ENCODE assay signal across 8 mouse cellular contexts in genomic region chr7:67459810-67460209, GRCm38 (mm10).
DNase-seq lines count a peak whose midpoint lies in the region; ATAC-seq and TF ChIP-seq lines count a peak whose summit lies in the region.

No protein-coding gene starts in this region.

- TF ChIP-seq POLR2A in cerebellum, adult 2 months (IDR thresholded peaks at IDR 0.05; ENCODE audit: borderline replicate concordance, insufficient read depth, low read length) = no peak

- H3K4me3 ChIP-seq in layer of hippocampus, adult 2 months = no peak overlapping the region
- no peak overlapping the region for H3K4me3 ChIP-seq in cerebellum, adult 2 months (replicated peaks; ENCODE audit: insufficient read depth, low read depth, low read length)

- WGBS in cerebellum, adult 2 months = 73% methylated on average over 10 of the region's 10 CpGs

- H3K27ac ChIP-seq in layer of hippocampus, adult 2 months = peak overlapping the region; percentile 2
- H3K27ac ChIP-seq in cerebellum, adult 2 months (ENCODE audit: insufficient read depth, low read length) = no peak overlapping the region

- no peaks in the 10 kb centered on the region for H3K27me3 ChIP-seq in cerebellum, adult 2 months (ENCODE audit: control insufficient read depth, insufficient read depth, low read length)

- peak; percentile 18 for ATAC-seq in monocyte, adult 5-6 weeks (replicated peaks; ENCODE audit: insufficient number of reproducible peaks, low FRiP score, low TSS enrichment, poor library complexity, severe bottlenecking)

- H3K4me1 ChIP-seq in cerebellum, adult 2 months (ENCODE audit: control insufficient read depth, insufficient read depth, low read length) = no peaks in the 10 kb centered on the region

- DNase-seq in layer of hippocampus, adult 2 months (ENCODE audit: low spot score in 2 of 2) = peak in 1 of 2 experiments; percentile 47
- DNase-seq in layer of hippocampus, adult 9-10 months (ENCODE audit: low spot score) = no peak
- peak; percentile 66 to 89 for DNase-seq in heart, adult 18-20 months
- DNase-seq in kidney, postnatal 25 days = peak; percentile 46 to 82
- no peak for DNase-seq in cerebellum, adult 2 months
- no peak for DNase-seq in natural killer cell, adult 2 months (ENCODE audit: low spot score in 2 of 2)
- DNase-seq in c-Kit-positive CD71-positive TER-119-positive erythroid progenitor cells, embryonic 14.5 days (ENCODE audit: low spot score) = no peak

- TF ChIP-seq CTCF in layer of hippocampus, adult 2 months (conservative IDR thresholded peaks at IDR 0.05) = peak; percentile 39
- TF ChIP-seq CTCF in cerebellum, adult 2 months (IDR thresholded peaks at IDR 0.05; ENCODE audit: borderline replicate concordance, insufficient read depth, low read depth, low read length) = no peak

Comparison
In these comparisons a context has a peak if more than half of its experiments do, and no peak if none do; other contexts are left out.
1. DNase-seq: peak in heart, adult 18-20 months (2 of 2) and kidney, postnatal 25 days (2 of 2); none in layer of hippocampus, adult 9-10 months (single experiment), cerebellum, adult 2 months (0 of 2), natural killer cell, adult 2 months (0 of 2) and c-Kit-positive CD71-positive TER-119-positive erythroid progenitor cells, embryonic 14.5 days (single experiment).